Mouse (Mus musculus) right cerebral cortex, adult 18-20 months (tissue): ENCODE measurements at regions not wholly inside any gene's neighbourhood (a gene's known extent, or its start where the extent isn't known, plus 50 kb on each side); places are given as distances from the start of the nearest gene placed in this dataset.

Experiments
- DNase-seq: peaks from one replicate; pipeline ENCODE4 v3.0.0; 2022; ENCODE audit warnings: mixed read lengths

- no peak for DNase-seq
Measured at GRCm38 (mm10) chr10:24445036-24445435, 150.2 kb upstream of the Ccn2 start.

GRCm38 (mm10) chr10:24446168-24446567, 149.1 kb upstream of the Ccn2 start:
- DNase-seq, result no peak

GRCm38 (mm10) chr10:24447135-24447534, 148.1 kb upstream of the Ccn2 start:
- no peak for DNase-seq

- DNase-seq, result peak; percentile 7
Measured at GRCm38 (mm10) chr10:24448001-24448561, 147.2 kb upstream of the Ccn2 start.

- DNase-seq, result no peak
Measured at GRCm38 (mm10) chr10:24453507-24453906, 141.7 kb upstream of the Ccn2 start.

GRCm38 (mm10) chr10:24458667-24459066, 136.6 kb upstream of the Ccn2 start:
- DNase-seq, result no peak

- DNase-seq, result no peak
Measured at GRCm38 (mm10) chr10:24463873-24464272, 131.4 kb upstream of the Ccn2 start.

GRCm38 (mm10) chr10:24464377-24464776, 130.9 kb upstream of the Ccn2 start:
- no peak for DNase-seq

- DNase-seq, result no peak
Measured at GRCm38 (mm10) chr10:24469741-24470140, 125.5 kb upstream of the Ccn2 start.

- no peak for DNase-seq
Measured at GRCm38 (mm10) chr10:24471521-24471920, 123.7 kb upstream of the Ccn2 start.

- no peak for DNase-seq
Measured at GRCm38 (mm10) chr10:24476288-24476687, 119.0 kb upstream of the Ccn2 start.

GRCm38 (mm10) chr10:24478535-24478934, 116.7 kb upstream of the Ccn2 start:
- no peak for DNase-seq

GRCm38 (mm10) chr10:24479148-24479547, 116.1 kb upstream of the Ccn2 start:
- DNase-seq, result peak; percentile 16

GRCm38 (mm10) chr10:24481926-24482612, 113.2 kb upstream of the Ccn2 start:
- DNase-seq, result no peak

- no peak for DNase-seq
Measured at GRCm38 (mm10) chr10:24483053-24483452, 112.2 kb upstream of the Ccn2 start.

GRCm38 (mm10) chr10:24484101-24484660, 111.1 kb upstream of the Ccn2 start:
- no peak for DNase-seq

- DNase-seq, result no peak
Measured at GRCm38 (mm10) chr10:24485461-24485860, 109.8 kb upstream of the Ccn2 start.

GRCm38 (mm10) chr10:24486224-24486623, 109.0 kb upstream of the Ccn2 start:
- no peak for DNase-seq

GRCm38 (mm10) chr10:24487915-24488314, 107.3 kb upstream of the Ccn2 start:
- no peak for DNase-seq

GRCm38 (mm10) chr10:24490432-24490831, 104.8 kb upstream of the Ccn2 start:
- DNase-seq, result no peak

GRCm38 (mm10) chr10:24491848-24492247, 103.4 kb upstream of the Ccn2 start:
- no peak for DNase-seq

GRCm38 (mm10) chr10:24493392-24493791, 101.8 kb upstream of the Ccn2 start:
- no peak for DNase-seq

GRCm38 (mm10) chr10:24493936-24494335, 101.3 kb upstream of the Ccn2 start:
- no peak for DNase-seq

- no peak for DNase-seq
Measured at GRCm38 (mm10) chr10:24519795-24520512, 75.3 kb upstream of the Ccn2 start.
